Mouse (Mus musculus) ES-Bruce4 (cell line): ENCODE measurements at regions not wholly inside any gene's neighbourhood (a gene's known extent, or its start where the extent isn't known, plus 50 kb on each side); places are given as distances from the start of the nearest gene placed in this dataset.

Experiments
- H3K27ac ChIP-seq: 2 replicates; pipeline ENCODE4 v1.5.1; 2012; ENCODE audit warnings: low read length, inconsistent platforms; ENCODE audit not compliant: insufficient read depth
- H3K27me3 ChIP-seq: 2 replicates; pipeline ENCODE4 v1.6.1; 2012; ENCODE audit warnings: mild to moderate bottlenecking, low read length, inconsistent platforms; ENCODE audit not compliant: control insufficient read depth, poor library complexity, insufficient read depth, severe bottlenecking
- H3K36me3 ChIP-seq: 2 replicates; pipeline ENCODE4 v1.6.1; 2012; ENCODE audit warnings: inconsistent platforms, mild to moderate bottlenecking, low read length, moderate library complexity; ENCODE audit not compliant: control insufficient read depth, poor library complexity, insufficient read depth, severe bottlenecking
- H3K4me1 ChIP-seq: one replicate; pipeline ENCODE4 v1.8.1; 2011; ENCODE audit warnings: low read length; ENCODE audit not compliant: control insufficient read depth, insufficient read depth
- H3K4me3 ChIP-seq: 2 replicates; pipeline ENCODE4 v1.5.1; 2011; ENCODE audit warnings: low read depth, mild to moderate bottlenecking, low read length
- H3K9ac ChIP-seq: 2 replicates; pipeline ENCODE4 v1.6.1; 2012; ENCODE audit warnings: low read depth, mild to moderate bottlenecking, inconsistent platforms; ENCODE audit not compliant: poor library complexity, severe bottlenecking
- H3K9me3 ChIP-seq: replicated peaks from 2 replicates; pipeline ENCODE4 v1.6.1; 2012; ENCODE audit warnings: mild to moderate bottlenecking, low read length, inconsistent platforms; ENCODE audit not compliant: control insufficient read depth, poor library complexity, insufficient read depth, severe bottlenecking
- CTCF ChIP-seq: IDR thresholded peaks from one replicate; pipeline ENCODE4 v1.8.1; 2011; ENCODE audit warnings: low read depth, low read length
- EP300 ChIP-seq: IDR thresholded peaks from 2 replicates; pipeline ENCODE4 v1.6.1; 2011; ENCODE audit warnings: low read depth, low read length; ENCODE audit not compliant: insufficient read depth
- POLR2A ChIP-seq: IDR thresholded peaks from one replicate; pipeline ENCODE4 v1.8.1; 2011; ENCODE audit warnings: low read length; ENCODE audit not compliant: insufficient read depth

DNA sequence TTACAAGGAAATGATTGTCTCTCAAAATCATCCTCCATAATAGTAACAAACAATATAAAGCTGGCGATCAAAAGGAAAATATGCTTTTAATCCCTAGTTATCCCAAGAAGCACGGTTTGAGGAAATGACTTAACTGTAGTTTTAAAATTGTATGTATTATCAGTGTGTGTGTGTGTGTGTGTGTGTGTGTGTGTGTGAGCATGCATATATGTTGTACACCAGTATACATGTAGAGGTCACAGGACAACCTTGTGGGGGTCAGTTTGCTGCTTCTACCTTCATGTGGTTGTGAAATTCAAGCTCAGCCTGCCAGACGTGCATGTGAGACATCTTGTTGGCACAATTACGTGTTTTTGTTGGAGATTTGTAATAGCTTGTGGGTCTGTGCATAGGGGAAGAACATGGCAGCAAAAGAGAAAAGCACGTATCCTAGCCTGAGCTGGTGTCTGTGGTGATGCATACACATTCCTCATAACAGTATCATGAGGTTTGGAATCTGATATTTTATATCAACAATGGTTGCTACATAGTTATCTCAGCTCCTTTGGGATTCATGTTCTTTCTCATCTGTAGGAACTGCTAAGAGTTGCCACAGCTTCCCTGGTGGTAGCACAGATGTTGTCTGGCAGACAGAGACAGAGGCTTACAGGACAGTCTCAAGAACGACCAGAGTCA is 622.4 kb downstream of the Kcnj2 start:
- H3K9ac ChIP-seq = no peak overlapping the region
- H3K9me3 ChIP-seq = no peaks in the 10 kb centered on the region
- H3K4me3 ChIP-seq = no peak overlapping the region
- H3K36me3 ChIP-seq = no peaks in the 10 kb centered on the region
- no peaks in the 10 kb centered on the region for H3K27me3 ChIP-seq
- no peak overlapping the region for H3K27ac ChIP-seq
- no peak for TF ChIP-seq POLR2A
- H3K4me1 ChIP-seq = no peaks in the 10 kb centered on the region

DNA sequence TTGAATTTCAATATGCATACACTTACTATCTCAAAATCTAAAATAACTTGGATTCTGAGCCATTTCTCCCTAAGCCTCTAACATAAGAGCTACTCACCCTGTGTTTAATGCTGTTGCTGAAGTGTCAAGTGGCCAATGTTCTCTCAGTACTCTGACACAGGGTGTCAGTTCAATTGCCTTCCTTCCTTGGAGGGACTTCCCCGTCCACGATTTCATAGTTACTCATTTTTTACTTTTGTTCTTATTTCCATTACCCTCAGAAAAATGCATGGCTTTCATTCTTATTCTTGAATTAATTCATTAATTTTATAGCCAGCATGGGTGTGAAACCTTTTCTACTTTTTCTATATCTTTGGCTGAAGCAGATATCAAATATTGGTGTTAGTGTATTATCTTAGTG is 623.9 kb downstream of the Kcnj2 start:
- Histone ChIP-seq H3K4me3 (no peak overlapping the region), H3K4me1 (no peaks in the 10 kb centered on the region), H3K27me3 (no peaks in the 10 kb centered on the region), H3K9ac (no peak overlapping the region), H3K9me3 (no peaks in the 10 kb centered on the region), H3K27ac (no peak overlapping the region), H3K36me3 (no peaks in the 10 kb centered on the region)
- TF ChIP-seq EP300 (no peak), POLR2A (no peak), CTCF (no peak)

DNA sequence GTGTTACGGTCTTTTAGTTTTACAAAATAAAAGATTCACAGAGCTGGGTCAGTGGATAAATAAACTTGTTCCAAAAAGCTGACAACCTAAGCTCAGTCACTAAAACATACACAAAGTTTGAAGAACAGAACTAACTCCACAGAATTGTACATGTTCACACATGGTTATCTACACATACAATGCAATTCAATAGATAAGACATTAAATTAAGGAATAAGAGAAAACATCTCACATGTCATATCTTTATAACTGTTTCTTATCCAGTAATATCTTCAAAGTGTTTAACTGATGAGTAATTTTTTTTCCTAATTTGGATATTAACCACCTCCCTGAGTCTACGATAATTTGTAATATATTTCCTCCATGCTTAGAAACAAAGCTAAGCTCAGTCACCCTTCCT is 625.5 kb downstream of the Kcnj2 start:
- Histone ChIP-seq H3K4me3 (no peak overlapping the region), H3K4me1 (no peaks in the 10 kb centered on the region), H3K36me3 (no peaks in the 10 kb centered on the region), H3K9me3 (no peaks in the 10 kb centered on the region), H3K27me3 (no peaks in the 10 kb centered on the region), H3K9ac (no peak overlapping the region), H3K27ac (no peak overlapping the region)
- TF ChIP-seq EP300 (no peak), POLR2A (no peak), CTCF (no peak)

DNA sequence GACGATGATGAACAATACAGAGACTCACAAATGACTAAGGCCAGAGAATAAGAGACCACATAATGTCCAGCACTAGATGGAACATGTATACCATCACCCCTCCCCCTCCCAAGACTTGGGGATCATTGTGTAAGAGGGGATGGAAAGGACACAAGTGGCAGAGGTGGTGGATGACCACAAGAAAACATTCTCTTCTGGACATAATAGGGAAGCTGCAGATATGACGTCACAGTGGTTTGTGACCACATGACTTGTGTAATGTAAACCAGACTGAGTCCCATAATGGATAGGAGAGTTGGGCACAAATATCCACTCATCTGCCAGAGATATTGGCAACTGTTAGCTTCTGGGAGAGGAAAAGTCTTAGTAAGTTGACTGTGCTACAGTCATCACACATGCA is 630.7 kb downstream of the Kcnj2 start:
- H3K9ac ChIP-seq = no peak overlapping the region
- TF ChIP-seq CTCF = no peak
- TF ChIP-seq EP300 = no peak
- TF ChIP-seq POLR2A = no peak
- H3K4me3 ChIP-seq = no peak overlapping the region
- no peak overlapping the region for H3K27ac ChIP-seq
- H3K9me3 ChIP-seq = no peaks in the 10 kb centered on the region
- no peaks in the 10 kb centered on the region for H3K36me3 ChIP-seq
- no peaks in the 10 kb centered on the region for H3K27me3 ChIP-seq
- no peaks in the 10 kb centered on the region for H3K4me1 ChIP-seq

DNA sequence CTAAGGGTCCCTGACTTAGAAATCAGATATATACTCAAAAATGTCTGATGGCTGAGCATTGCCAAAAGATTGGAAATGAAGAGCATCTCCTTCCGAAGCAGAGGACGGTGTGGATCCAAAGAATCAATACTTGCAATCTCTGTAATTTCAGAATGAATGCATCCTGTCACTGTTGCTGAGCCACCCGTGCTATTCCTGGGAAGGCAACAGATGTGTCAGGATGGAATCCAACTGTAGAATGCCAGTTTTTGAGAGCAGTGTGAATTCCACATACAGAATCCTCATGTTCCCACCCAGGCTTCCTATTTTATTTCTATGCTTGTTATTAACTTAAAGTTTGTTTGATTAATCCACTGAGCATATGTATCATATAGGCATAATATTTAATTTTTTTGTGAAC is 633.9 kb downstream of the Kcnj2 start:
- Histone ChIP-seq H3K9me3 (no peaks in the 10 kb centered on the region), H3K36me3 (no peaks in the 10 kb centered on the region), H3K9ac (no peak overlapping the region), H3K27me3 (no peaks in the 10 kb centered on the region), H3K4me1 (no peaks in the 10 kb centered on the region), H3K27ac (no peak overlapping the region), H3K4me3 (no peak overlapping the region)
- TF ChIP-seq EP300 = no peak
- TF ChIP-seq POLR2A = no peak
- TF ChIP-seq CTCF = no peak

DNA sequence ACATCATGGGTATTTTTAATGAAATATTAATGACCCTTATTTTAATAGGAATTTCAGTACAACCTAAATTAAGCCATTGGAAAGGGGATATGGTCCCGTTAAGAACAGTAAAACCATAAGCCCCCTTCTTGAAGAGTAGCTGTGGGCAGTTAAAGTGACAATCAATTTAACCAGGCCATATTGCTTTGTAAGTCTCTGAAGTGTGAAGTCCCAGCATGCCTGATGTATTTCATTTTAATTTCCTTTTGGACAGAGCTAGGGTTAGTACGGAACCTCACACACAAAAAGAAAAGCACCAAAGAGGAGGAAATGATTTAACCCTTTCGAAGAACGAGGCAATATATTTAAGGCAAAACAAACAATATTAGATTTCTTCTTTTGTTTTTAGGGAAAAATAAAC is 640.9 kb downstream of the Kcnj2 start:
- TF ChIP-seq EP300 (no peak), POLR2A (no peak), CTCF (no peak)
- H3K27me3 ChIP-seq = no peaks in the 10 kb centered on the region
- no peaks in the 10 kb centered on the region for H3K4me1 ChIP-seq
- H3K9ac ChIP-seq = no peak overlapping the region
- H3K36me3 ChIP-seq = no peaks in the 10 kb centered on the region
- no peak overlapping the region for H3K27ac ChIP-seq
- no peaks in the 10 kb centered on the region for H3K9me3 ChIP-seq
- H3K4me3 ChIP-seq = no peak overlapping the region
